Mouse (Mus musculus): ENCODE results near the gene Rpp25.

The Rpp25 gene

GRCm38 (mm10) chr9:57503622-57504380, at the start of gene Rpp25:
Gene Rpp25, plus strand, starts transcription at chr9:57504026.
- in situ Hi-C loops (cut with MboI; ENCODE audit: low pct_unique_long_range_greater_than_20kb in 1 of 2, low sequenced_read_pairs in 2 of 2, unreplicated experiment in 1 of 2), result loop anchor here in 1 of 2 experiments (25.0 kb wide), 1 partner anchor 758 kb away; the partner anchor contains the start of gene Stoml1

GRCm38 (mm10) chr9:57459707-57460106, 44.1 kb upstream of the Rpp25 start:
- in situ Hi-C loops (cut with MboI; ENCODE audit: low pct_unique_long_range_greater_than_20kb in 1 of 2, low sequenced_read_pairs in 2 of 2, unreplicated experiment in 1 of 2), result no loop called here

GRCm38 (mm10) chr9:57462866-57463265, 41.0 kb upstream of the Rpp25 start:
- in situ Hi-C loops (cut with MboI; ENCODE audit: low pct_unique_long_range_greater_than_20kb in 1 of 2, low sequenced_read_pairs in 2 of 2, unreplicated experiment in 1 of 2), result no loop called here

- in situ Hi-C loops (cut with MboI; ENCODE audit: low pct_unique_long_range_greater_than_20kb in 1 of 2, low sequenced_read_pairs in 2 of 2, unreplicated experiment in 1 of 2), result no loop called here
Measured at GRCm38 (mm10) chr9:57466101-57466500, 37.7 kb upstream of the Rpp25 start.

DNA sequence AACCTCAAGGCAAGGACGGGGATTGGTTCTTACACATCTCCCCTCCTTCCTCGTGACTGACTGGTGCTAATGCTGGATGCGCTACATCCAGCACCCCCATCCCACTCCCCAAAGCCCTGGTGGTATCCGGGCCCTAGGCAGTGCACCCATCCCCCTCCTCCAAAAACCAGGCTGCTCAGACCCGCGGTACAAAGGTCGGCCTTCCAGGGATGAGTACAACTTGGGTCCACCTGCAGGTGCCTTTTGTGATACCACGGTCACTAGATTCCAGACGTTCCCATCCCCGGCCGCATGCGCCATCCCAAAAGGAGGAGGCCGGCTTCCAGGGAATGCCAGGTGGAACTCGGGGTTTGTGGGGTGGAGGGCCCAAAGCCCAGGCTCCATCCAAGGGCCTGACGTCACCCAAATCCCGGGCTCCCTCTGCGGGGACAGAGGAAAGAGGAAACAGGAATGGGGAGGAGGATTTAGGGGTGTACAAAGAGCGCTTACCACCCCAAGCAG, 36.5 kb upstream of the Rpp25 start:
- in situ Hi-C loops (cut with MboI; ENCODE audit: low pct_unique_long_range_greater_than_20kb in 1 of 2, low sequenced_read_pairs in 2 of 2, unreplicated experiment in 1 of 2), result no loop called here

DNA sequence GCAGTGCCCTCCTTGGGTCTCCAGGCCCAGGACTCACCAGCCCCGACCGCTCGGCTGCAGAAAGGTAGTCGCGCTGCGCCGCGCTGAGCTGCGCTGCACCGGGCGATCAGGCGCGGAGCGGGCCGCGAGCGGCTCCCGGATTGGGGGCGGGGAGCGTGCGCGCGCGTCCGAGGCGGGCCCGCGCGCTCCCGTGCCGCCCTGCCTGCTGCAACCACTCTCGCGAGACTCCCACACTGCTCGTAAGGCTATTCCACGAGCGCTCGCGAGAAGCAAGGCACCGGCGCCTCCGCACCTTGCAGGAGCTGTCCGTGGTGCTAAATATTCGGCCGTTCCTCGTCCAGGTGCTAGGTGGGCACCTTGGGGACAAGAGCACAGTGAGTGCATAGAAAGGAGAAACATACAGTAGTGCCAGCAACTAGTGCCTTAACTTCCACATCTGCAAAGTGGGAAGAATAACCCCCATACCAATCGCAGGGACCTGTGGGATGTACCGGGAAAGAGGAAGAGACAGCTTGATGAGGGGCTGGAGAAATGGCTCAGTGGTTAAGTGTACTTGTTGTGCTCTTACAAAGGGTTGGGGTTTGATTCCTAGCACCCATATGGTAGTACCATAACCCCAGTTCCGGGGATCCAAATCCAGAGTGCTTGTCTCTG, 35.8 kb upstream of the Rpp25 start, which contains the start of gene Scamp5:
Gene Scamp5, minus strand, starts transcription at position 165 of the 654 bp plus-strand sequence.
- in situ Hi-C loops (cut with MboI; ENCODE audit: low pct_unique_long_range_greater_than_20kb in 1 of 2, low sequenced_read_pairs in 2 of 2, unreplicated experiment in 1 of 2), result no loop called here

DNA sequence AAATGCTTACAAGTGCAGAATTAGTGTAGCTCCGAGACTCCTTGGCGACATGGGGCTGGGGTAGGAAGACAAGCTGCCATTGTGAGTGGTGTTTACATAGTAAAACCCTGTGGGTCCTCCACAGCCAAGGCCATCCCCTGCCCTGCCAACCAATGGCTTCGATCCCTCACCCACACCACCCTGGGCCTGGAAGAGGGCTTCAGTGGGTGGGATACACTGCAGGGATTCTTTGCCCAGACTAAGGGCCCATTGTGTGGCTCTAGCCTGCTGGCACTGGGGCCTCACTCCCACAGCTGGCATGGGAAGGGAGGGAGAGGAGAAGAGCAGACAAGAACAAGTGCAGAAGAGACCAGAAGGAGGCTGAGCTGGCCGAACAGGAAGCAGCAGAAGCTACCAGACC, 34.9 kb upstream of the Rpp25 start:
- in situ Hi-C loops (cut with MboI; ENCODE audit: low pct_unique_long_range_greater_than_20kb in 1 of 2, low sequenced_read_pairs in 2 of 2, unreplicated experiment in 1 of 2), result no loop called here

- in situ Hi-C loops (cut with MboI; ENCODE audit: low pct_unique_long_range_greater_than_20kb in 1 of 2, low sequenced_read_pairs in 2 of 2, unreplicated experiment in 1 of 2), result no loop called here
Measured at GRCm38 (mm10) chr9:57485774-57486173, 18.1 kb upstream of the Rpp25 start.

DNA sequence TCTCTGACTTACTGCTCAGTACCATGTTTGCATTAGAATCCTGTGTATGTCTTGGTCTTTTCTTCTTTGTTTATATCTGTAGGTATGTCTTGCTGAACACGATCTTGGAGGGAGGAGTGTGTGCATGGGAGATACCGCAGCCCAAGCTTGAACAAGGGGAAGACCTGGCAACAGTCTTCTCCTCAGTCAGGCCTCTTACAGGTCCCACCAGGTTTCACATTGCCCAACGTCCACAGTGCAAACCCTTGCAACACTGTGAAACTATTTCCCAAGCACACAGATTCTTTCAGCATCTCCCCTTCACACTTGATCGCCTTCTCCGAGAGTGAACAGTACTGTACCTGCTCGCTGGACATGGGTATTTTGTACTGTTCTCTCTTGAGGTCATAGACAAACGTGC, 16.0 kb upstream of the Rpp25 start:
- in situ Hi-C loops (cut with MboI; ENCODE audit: low pct_unique_long_range_greater_than_20kb in 1 of 2, low sequenced_read_pairs in 2 of 2, unreplicated experiment in 1 of 2), result no loop called here

- in situ Hi-C loops (cut with MboI; ENCODE audit: low pct_unique_long_range_greater_than_20kb in 1 of 2, low sequenced_read_pairs in 2 of 2, unreplicated experiment in 1 of 2), result no loop called here
Measured at GRCm38 (mm10) chr9:57493532-57493931, 10.3 kb upstream of the Rpp25 start.

- in situ Hi-C loops (cut with MboI; ENCODE audit: low pct_unique_long_range_greater_than_20kb in 1 of 2, low sequenced_read_pairs in 2 of 2, unreplicated experiment in 1 of 2), result no loop called here
Measured at GRCm38 (mm10) chr9:57494970-57495369, 8.9 kb upstream of the Rpp25 start.

- in situ Hi-C loops (cut with MboI; ENCODE audit: low pct_unique_long_range_greater_than_20kb in 1 of 2, low sequenced_read_pairs in 2 of 2, unreplicated experiment in 1 of 2), result no loop called here
Measured at GRCm38 (mm10) chr9:57497236-57497635, 6.6 kb upstream of the Rpp25 start.

DNA sequence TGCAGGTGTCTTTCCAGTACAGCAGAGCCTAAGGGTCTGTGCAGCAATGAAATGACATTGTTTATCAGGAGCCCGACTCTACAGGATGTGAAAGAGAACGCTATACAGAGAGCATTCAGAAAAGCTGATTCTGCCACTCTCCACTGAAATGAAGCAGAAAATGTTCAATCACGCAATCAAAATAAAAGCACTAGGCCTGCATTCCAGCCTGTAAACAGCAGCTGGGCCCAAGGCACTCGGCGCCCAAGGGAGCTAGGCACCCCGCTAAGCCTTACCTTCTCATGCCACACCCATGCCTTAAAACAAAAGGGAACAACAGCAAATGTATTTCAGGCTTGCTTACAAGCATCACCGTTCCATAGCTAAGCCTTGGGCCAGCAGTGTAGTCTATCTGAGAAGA, 5.3 kb upstream of the Rpp25 start:
- in situ Hi-C loops (cut with MboI; ENCODE audit: low pct_unique_long_range_greater_than_20kb in 1 of 2, low sequenced_read_pairs in 2 of 2, unreplicated experiment in 1 of 2), result no loop called here

DNA sequence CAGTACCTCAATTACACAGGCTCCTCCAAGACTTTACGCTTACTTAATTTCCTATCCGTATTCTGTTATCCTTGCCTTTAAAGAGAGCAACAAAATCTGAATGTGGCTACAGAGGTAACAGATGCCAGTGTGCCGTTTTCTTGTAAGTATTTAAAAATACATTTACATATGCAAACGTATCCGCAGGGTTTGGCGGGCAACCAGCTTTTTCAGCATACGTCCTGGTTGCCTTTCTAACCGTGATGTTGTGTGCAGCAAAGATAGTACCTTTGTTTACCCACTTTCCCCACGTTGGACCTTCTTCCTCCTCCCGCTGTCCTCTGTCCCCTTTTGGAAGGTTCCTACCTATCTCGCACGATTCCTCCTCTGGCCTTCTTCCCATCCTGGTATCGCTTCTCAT, 2.4 kb upstream of the Rpp25 start:
- in situ Hi-C loops (cut with MboI; ENCODE audit: low pct_unique_long_range_greater_than_20kb in 1 of 2, low sequenced_read_pairs in 2 of 2, unreplicated experiment in 1 of 2), result loop anchor here in 1 of 2 experiments (25.0 kb wide), 1 partner anchor 761 kb away; the partner anchor contains the start of gene Stoml1

GRCm38 (mm10) chr9:57501861-57502260, 2.0 kb upstream of the Rpp25 start:
- in situ Hi-C loops (cut with MboI; ENCODE audit: low pct_unique_long_range_greater_than_20kb in 1 of 2, low sequenced_read_pairs in 2 of 2, unreplicated experiment in 1 of 2), result loop anchor here in 1 of 2 experiments (25.0 kb wide), 1 partner anchor 760 kb away; the partner anchor contains the start of gene Stoml1

GRCm38 (mm10) chr9:57502911-57503621, 760 bp upstream of the Rpp25 start:
- in situ Hi-C loops (cut with MboI; ENCODE audit: low pct_unique_long_range_greater_than_20kb in 1 of 2, low sequenced_read_pairs in 2 of 2, unreplicated experiment in 1 of 2), result loop anchor here in 1 of 2 experiments (25.0 kb wide), 1 partner anchor 759 kb away; the partner anchor contains the start of gene Stoml1

GRCm38 (mm10) chr9:57504381-57504700, 515 bp downstream of the Rpp25 start:
- in situ Hi-C loops (cut with MboI; ENCODE audit: low pct_unique_long_range_greater_than_20kb in 1 of 2, low sequenced_read_pairs in 2 of 2, unreplicated experiment in 1 of 2), result loop anchor here in 1 of 2 experiments (25.0 kb wide), 1 partner anchor 758 kb away; the partner anchor contains the start of gene Stoml1

GRCm38 (mm10) chr9:57504891-57505290, 1.1 kb downstream of the Rpp25 start:
- in situ Hi-C loops (cut with MboI; ENCODE audit: low pct_unique_long_range_greater_than_20kb in 1 of 2, low sequenced_read_pairs in 2 of 2, unreplicated experiment in 1 of 2), result loop anchor here in 1 of 2 experiments (25.0 kb wide), 1 partner anchor 757 kb away; the partner anchor contains the start of gene Stoml1

DNA sequence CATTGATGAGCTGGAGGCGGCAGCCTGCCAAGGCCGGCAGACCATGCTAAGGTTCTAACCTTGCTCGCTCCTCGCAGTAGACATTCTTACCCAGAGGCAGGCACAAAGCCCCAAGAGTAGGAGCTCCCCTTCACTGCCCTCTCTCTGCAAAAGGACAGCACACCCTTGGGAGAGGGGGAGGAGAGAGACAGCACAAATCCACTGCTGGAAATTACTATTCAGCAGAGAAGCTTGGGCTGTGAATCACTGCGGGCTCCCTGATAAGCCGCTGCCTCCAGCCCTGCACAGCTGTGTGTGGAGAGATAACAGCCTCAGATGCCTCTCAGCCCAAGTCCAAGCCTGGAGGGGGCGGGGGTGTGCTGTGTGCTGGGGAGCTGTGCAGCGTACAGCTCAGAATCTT, 1.9 kb downstream of the Rpp25 start:
- in situ Hi-C loops (cut with MboI; ENCODE audit: low pct_unique_long_range_greater_than_20kb in 1 of 2, low sequenced_read_pairs in 2 of 2, unreplicated experiment in 1 of 2), result loop anchor here in 1 of 2 experiments (25.0 kb wide), 1 partner anchor 757 kb away; the partner anchor contains the start of gene Stoml1
